Mouse (Mus musculus) kidney, postnatal 0 days (tissue): ENCODE measurements around the gene Slc25a23. TPM values are rescaled to one million over a fixed set of nuclear protein-coding genes. Genes with fewer than 3 reads are reported as not detected.
"Not testable (repeated sequence)": the region's sequence is repeated elsewhere in the genome, so short reads cannot be mapped to it uniquely, and the experiment has no call there.

Source experiments
- ATAC-seq: fragments of 200-750 bp; cut with Nextera tagmentation; replicated peaks from 2 replicates; pipeline ENCODE4 v1.8.0; 2017; ENCODE audit warnings: low read depth, moderate number of reproducible peaks, moderate TSS enrichment, moderate library complexity; ENCODE audit not compliant: low FRiP score
- DNase-seq: peaks from one replicate; pipeline ENCODE4 v3.0.0-alpha.2; 2016; ENCODE audit warnings: low spot score
- H3K27ac ChIP-seq: fragments of 300-500 bp; sonication (generic); 2 replicates; pipeline ENCODE4 v1.5.1; 2014; ENCODE audit warnings: mild to moderate bottlenecking
- H3K27me3 ChIP-seq: fragments of 300-500 bp; sonication (generic); 2 replicates; pipeline ENCODE4 v1.6.1; 2014; ENCODE audit warnings: low read length, mixed read lengths; ENCODE audit not compliant: insufficient read depth
- H3K36me3 ChIP-seq: fragments of 300-500 bp; sonication (generic); 2 replicates; pipeline ENCODE4 v1.6.1; 2014; ENCODE audit warnings: low read length, mixed read lengths; ENCODE audit not compliant: insufficient read depth
- H3K4me1 ChIP-seq: fragments of 300-500 bp; sonication (generic); replicated peaks from 2 replicates; pipeline ENCODE4 v1.6.1; 2014; ENCODE audit warnings: antibody characterized with exemption, low read length, mixed read lengths; ENCODE audit not compliant: insufficient read depth
- H3K4me2 ChIP-seq: fragments of 300-500 bp; sonication (generic); 2 replicates; pipeline ENCODE4 v1.6.1; 2014; ENCODE audit warnings: mild to moderate bottlenecking, low read length, moderate library complexity, mixed read lengths
- H3K4me3 ChIP-seq: fragments of 300-500 bp; sonication (generic); replicated peaks from 2 replicates; pipeline ENCODE4 v1.5.1; 2014; ENCODE audit warnings: low read depth, low read length
- H3K9ac ChIP-seq: fragments of 300-500 bp; sonication (generic); 2 replicates; pipeline ENCODE4 v1.6.1; 2014; ENCODE audit warnings: low read depth, low read length
- H3K9me3 ChIP-seq: fragments of 300-500 bp; sonication (generic); replicated peaks from 2 replicates; pipeline ENCODE4 v1.6.1; 2016; ENCODE audit warnings: low read length, inconsistent platforms, mixed read lengths
- CTCF ChIP-seq: IDR thresholded peaks from 2 replicates; pipeline ENCODE4 v1.5.1; 2016; ENCODE audit warnings: antibody characterized with exemption, low read depth, mild to moderate bottlenecking, moderate library complexity
- WGBS: fragments of 180-500 bp; shearing (Covaris S2); extraction: QIAGEN DNeasy Blood & Tissue Kit; methylation state at CpG from one replicate; pipeline ENCODE4 v1.1.7; 2014; 5-methylcytosine and 5-hydroxymethylcytosine counted together
- polyA plus RNA-seq: library from polyadenylated mRNA; unstranded; fragments of >200 nt; fragmentation: Nextera tagmentation; extraction: Ambion mirVana; gene quantifications from 2 replicates; pipeline ENCODE4 v1.2.1, GENCODE M21; 2015

Slc25a23 gene
- polyA plus RNA-seq, 1 experiment from 2014 or later, result 10.7 TPM

DNA sequence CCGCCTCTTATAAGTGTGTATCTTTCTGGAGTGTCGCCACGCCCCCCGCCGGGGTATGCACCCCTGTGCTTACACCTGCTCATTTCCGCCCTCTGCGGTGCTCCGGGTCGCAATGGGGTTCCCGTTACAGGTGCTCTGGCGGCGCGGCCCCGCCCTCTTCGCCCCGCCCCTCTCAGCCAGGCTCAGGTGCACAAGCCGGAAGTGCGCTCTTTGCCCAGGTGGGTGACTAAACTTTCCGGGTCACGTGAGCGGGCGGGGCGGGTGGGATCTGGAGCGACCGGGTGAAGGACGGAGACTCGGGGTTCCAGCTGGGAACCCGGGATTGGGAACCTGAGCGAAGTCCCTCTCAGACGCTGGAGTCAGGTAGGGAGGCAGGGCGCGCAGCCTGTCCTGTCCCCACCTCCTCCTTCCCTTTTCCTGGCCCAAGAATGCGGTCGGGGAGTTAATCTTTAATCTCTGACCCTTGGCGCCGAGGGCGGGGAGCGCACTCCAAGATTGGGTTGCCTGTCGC lies 2.4 kb upstream of the Slc25a23 start:
- ATAC-seq (peak; percentile 46), DNase-seq (peak; percentile 43)
- 0 out of 2 replicates have a peak, but pooled peaks cover 2% of the 10 kb centered on the region for H3K36me3 ChIP-seq
- H3K4me3 ChIP-seq, result peak overlapping the region; percentile 56
- under 1% methylated on average over 37 of the region's 39 CpGs for WGBS
- no peaks in the 10 kb centered on the region for H3K9me3 ChIP-seq
- peaks cover 8% of the 10 kb centered on the region for H3K27me3 ChIP-seq
- no peak for TF ChIP-seq CTCF
- peak overlapping the region; percentile 75 for H3K9ac ChIP-seq
- peak overlapping the region; percentile 91 for H3K27ac ChIP-seq
- H3K4me2 ChIP-seq, result peak overlapping the region; percentile 55
- H3K4me1 ChIP-seq, result peaks cover 9% of the 10 kb centered on the region; the same call in 1 of the 2 replicates

DNA sequence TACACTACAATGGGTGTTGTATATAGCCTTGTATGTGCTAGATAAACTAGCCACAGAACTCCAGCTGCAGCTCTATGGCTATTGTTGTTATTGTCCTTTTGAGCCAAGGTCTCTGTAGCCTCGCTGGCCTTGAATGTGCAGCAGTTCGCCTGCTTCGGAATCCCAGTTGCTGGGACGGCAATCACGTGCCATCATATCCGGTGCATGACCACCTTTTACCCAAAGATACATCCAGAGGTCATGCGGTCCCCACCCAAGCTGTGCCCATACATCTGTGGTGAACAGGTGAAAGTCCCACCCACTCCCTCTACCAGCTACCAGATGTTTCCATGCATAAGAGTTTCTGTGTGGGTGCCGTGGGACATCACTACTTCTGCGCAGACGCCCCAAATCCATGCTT lies 1.4 kb upstream of the Slc25a23 start:
- Histone ChIP-seq H3K4me1 (peaks cover 9% of the 10 kb centered on the region; the same call in 1 of the 2 replicates), H3K9me3 (no peaks in the 10 kb centered on the region), H3K36me3 (no peaks in the 10 kb centered on the region), H3K4me2 (peak overlapping the region; percentile 96), H3K27me3 (peaks cover 8% of the 10 kb centered on the region), H3K9ac (no peak overlapping the region), H3K4me3 (peak overlapping the region; percentile 87; the same call in 1 of the 2 replicates), H3K27ac (peak overlapping the region; percentile 76)
- no peak for ATAC-seq
- 37% methylated on average over 10 of the region's 10 CpGs for WGBS
- DNase-seq, result no peak
- TF ChIP-seq CTCF, result no peak

DNA sequence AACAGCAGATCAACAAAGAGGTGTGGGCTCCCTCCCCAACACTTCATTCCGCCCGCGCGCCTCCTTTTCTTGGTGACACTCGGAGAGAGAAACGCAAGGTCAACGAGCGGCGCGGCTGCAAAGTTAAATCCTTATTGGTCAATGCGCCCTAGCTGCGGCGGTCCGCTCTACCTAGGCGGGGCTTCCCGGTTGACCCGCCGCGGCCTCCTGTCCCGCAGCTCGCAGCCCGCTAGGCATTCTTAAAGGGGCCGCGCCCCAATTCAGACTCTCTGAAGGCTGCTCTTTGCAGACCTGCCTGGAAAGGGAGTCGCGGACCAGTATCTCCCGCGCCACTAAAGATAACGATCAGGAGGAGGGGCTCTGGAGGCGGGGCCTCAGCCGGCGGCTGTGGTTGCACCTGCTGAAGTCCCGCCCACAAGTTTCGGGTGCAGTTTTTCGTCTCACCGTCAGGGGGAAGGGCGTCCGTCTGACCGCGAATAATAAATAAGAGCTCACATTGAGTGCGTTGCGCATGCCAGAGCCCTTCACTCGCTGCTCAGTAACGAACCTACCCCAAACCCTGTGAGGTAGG lies 653 bp upstream of the Slc25a23 start:
- Histone ChIP-seq H3K27me3 (peaks cover 8% of the 10 kb centered on the region), H3K27ac (peak overlapping the region; percentile 76), H3K4me1 (peaks cover 9% of the 10 kb centered on the region; the same call in 1 of the 2 replicates), H3K36me3 (no peaks in the 10 kb centered on the region), H3K4me2 (peak overlapping the region; percentile 96), H3K9ac (0 out of 2 replicates have a peak overlapping the region, but pooled peaks have one; percentile 86), H3K4me3 (peak overlapping the region; percentile 87), H3K9me3 (no peaks in the 10 kb centered on the region)
- WGBS, result under 1% methylated on average over 44 of the region's 44 CpGs
- DNase-seq (peak; percentile 98), ATAC-seq (peak; percentile 88)
- TF ChIP-seq CTCF, result peak; percentile 68

DNA sequence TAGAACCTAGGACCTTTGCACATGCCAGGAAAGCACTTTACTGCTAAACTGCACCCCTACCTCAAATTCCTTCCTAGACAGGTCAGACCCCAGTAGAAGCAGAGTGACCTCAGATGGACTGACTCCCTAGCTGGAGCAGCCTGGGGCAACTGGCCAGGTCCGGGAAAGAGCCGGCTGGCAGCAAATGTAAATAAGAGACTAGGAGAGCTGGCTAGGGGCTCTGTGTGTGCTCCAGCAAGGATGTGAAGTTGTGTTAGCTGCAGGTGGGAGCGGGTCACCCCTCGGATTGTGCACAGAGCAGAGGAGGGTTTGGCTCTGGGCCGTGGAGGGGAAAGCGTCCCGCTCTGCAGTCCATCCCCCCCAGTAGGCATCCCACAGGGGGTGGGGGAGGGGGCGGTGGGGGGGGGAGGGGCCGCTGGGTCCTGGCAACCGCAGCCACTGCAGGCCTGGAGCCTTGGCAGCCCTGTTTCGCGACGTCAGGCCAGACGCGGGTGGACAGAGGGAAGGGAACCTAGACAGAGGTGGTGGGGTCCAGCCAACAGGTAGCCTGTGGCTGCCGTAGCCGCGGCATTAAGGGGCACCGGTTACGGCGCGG lies 675 bp downstream of the Slc25a23 start, which contains the start of gene Crb3:
Crb3 (plus strand) TSS at position 215 of the 595 bp plus-strand sequence.
- DNase-seq (no peak), ATAC-seq (no peak; the same call in 1 of the 2 replicates)
- peak within 1 kb of the TSS; percentile 96 for H3K4me2 ChIP-seq
- no peak for TF ChIP-seq CTCF
- peak within 1 kb of the TSS; percentile 87 for H3K4me3 ChIP-seq
- H3K9ac ChIP-seq, result peak within 1 kb of the TSS; percentile 86
- H3K27ac ChIP-seq, result peak within 1 kb of the TSS; percentile 76
- peaks cover 8% of the 10 kb centered on the region for H3K27me3 ChIP-seq
- H3K36me3 ChIP-seq, result no peaks in the 10 kb centered on the region
- H3K4me1 ChIP-seq, result peaks cover 9% of the 10 kb centered on the region; the same call in 1 of the 2 replicates
- WGBS, result 3% methylated on average over 16 of the region's 22 CpGs
- H3K9me3 ChIP-seq, result no peaks in the 10 kb centered on the region

DNA sequence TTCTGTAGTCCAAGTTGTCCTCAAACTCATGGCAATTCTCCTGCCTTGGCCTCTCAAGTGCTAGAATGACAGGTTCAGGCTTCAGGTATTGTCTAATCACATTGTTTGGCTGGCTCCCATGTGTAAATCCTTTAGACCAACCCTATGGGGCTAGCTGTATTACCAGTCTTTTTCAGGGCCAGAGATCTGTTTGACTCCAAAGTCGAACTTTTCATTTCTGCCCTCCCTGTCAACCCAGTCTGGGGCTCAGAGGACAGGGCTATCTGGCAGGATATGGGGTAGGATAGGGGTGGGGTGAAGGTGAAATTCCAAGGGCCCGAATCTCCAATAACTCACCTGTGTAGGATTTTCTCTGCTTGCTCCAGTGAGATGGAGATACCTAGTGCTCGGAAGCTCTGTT lies 3.4 kb downstream of the Slc25a23 start:
- ATAC-seq (no peak), DNase-seq (no peak)
- H3K4me1 ChIP-seq, result peaks cover 7% of the 10 kb centered on the region; the same call in 1 of the 2 replicates
- H3K9me3 ChIP-seq, result no peaks in the 10 kb centered on the region
- H3K36me3 ChIP-seq, result peaks cover 9% of the 10 kb centered on the region
- no peak overlapping the region for H3K4me2 ChIP-seq
- H3K9ac ChIP-seq, result no peak overlapping the region
- H3K27ac ChIP-seq, result no peak overlapping the region
- no peak overlapping the region for H3K4me3 ChIP-seq
- TF ChIP-seq CTCF, result no peak
- 87% methylated on average over 3 of the region's 3 CpGs for WGBS
- no peaks in the 10 kb centered on the region for H3K27me3 ChIP-seq

DNA sequence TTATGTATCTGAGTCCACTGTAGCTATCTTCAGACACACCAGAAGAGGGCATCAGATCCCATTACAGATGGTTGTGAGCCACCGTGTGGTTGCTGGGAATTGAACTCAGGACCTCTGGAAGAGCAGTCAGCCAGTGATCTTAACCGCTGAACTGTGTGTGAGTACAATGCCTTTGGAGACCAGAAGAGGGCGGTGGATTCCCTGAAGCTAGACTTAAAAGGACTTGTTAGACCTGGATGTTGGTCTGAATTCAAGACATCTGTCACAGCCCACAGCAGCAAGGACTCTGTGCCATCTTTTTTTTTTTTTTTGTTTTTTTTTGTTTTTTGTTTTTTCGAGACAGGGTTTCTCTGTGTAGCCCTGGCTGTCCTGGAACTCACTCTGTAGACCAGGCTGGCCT lies 8.0 kb downstream of the Slc25a23 start:
- TF ChIP-seq CTCF, result peak; percentile 42; the same call in 1 of the 2 replicates
- H3K4me3 ChIP-seq, H3K9me3 ChIP-seq, H3K4me1 ChIP-seq, H3K27me3 ChIP-seq, H3K4me2 ChIP-seq, H3K9ac ChIP-seq, ATAC-seq, H3K27ac ChIP-seq, DNase-seq: not testable (repeated sequence)
- peaks cover 11% of the 10 kb centered on the region for H3K36me3 ChIP-seq
- WGBS, result 89% methylated on average over 4 of the region's 4 CpGs
